Mouse (Mus musculus): ENCODE results near the gene Syne3. TPM values are rescaled to one million over a fixed set of nuclear protein-coding genes. Genes with fewer than 3 reads are reported as not detected.

Gene Syne3
- polyA plus RNA-seq, 1 experiment from 2014 or later, result 2.8 TPM

GRCm38 (mm10) chr12:104953941-104954340 lies 55.7 kb downstream of the Syne3 start:
- Histone ChIP-seq H3K27ac (ENCODE audit: low read length) (no peak overlapping the region), H3K36me3 (ENCODE audit: control insufficient read depth, insufficient read depth) (peaks cover 35% of the 10 kb centered on the region), H3K27me3 (ENCODE audit: control insufficient read depth, insufficient read depth, low read depth, low read length) (no peaks in the 10 kb centered on the region), H3K4me3 (ENCODE audit: low read depth, low read length) (no peak overlapping the region), H3K9me3 (replicated peaks; ENCODE audit: control insufficient read depth, low read length) (no peaks in the 10 kb centered on the region), H3K9ac (ENCODE audit: low read depth, low read length) (no peak overlapping the region), H3K4me2 (ENCODE audit: low read depth, low read length) (no peak overlapping the region), H3K4me1 (ENCODE audit: control insufficient read depth, low read depth, low read length) (no peaks in the 10 kb centered on the region)
- WGBS (ENCODE audit: insufficient replicate concordance), result 35% methylated on average over 4 of the region's 4 CpGs
- no peak for ATAC-seq (ENCODE audit: low read depth)

DNA sequence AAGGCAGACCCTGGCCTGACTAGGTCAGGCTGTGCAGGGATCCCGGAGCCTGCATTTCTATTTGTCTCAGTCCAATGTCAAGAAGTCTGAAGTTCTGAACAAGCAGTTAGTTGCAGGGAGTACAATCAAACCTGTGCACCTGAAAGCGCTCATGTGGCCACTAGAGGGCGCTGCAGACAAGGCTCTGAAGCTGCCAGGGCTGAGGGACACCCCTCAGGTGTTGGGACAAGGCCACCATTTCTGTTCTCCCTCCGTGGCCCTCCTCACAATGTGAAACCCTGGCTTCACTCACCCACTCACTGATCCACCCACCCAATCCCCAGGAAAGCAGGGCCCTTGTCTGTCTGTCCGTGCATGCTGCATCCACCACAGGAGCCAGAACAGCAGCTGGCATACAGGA lies 57.2 kb downstream of the Syne3 start:
- Histone ChIP-seq H3K9ac (ENCODE audit: low read depth, low read length) (no peak overlapping the region), H3K4me1 (ENCODE audit: control insufficient read depth, low read depth, low read length) (no peaks in the 10 kb centered on the region), H3K27me3 (ENCODE audit: control insufficient read depth, insufficient read depth, low read depth, low read length) (no peaks in the 10 kb centered on the region), H3K4me3 (ENCODE audit: low read depth, low read length) (no peak overlapping the region), H3K27ac (ENCODE audit: low read length) (no peak overlapping the region), H3K9me3 (replicated peaks; ENCODE audit: control insufficient read depth, low read length) (no peaks in the 10 kb centered on the region), H3K36me3 (ENCODE audit: control insufficient read depth, insufficient read depth) (peaks cover 32% of the 10 kb centered on the region), H3K4me2 (ENCODE audit: low read depth, low read length) (no peak overlapping the region)
- WGBS (ENCODE audit: insufficient replicate concordance), result 21% methylated on average over 5 of the region's 5 CpGs
- peak; percentile 72; the same call in 1 of the 2 replicates for ATAC-seq (ENCODE audit: low read depth)

GRCm38 (mm10) chr12:104947911-104948310 lies 61.7 kb downstream of the Syne3 start:
- H3K9me3 ChIP-seq (replicated peaks; ENCODE audit: control insufficient read depth, low read length), result no peaks in the 10 kb centered on the region
- WGBS (ENCODE audit: insufficient replicate concordance), result 81% methylated on average over 2 of the region's 2 CpGs
- no peak for ATAC-seq (ENCODE audit: low read depth)
- no peaks in the 10 kb centered on the region for H3K4me1 ChIP-seq (ENCODE audit: control insufficient read depth, low read depth, low read length)
- no peak overlapping the region for H3K4me2 ChIP-seq (ENCODE audit: low read depth, low read length)
- no peak overlapping the region for H3K27ac ChIP-seq (ENCODE audit: low read length)
- H3K36me3 ChIP-seq (ENCODE audit: control insufficient read depth, insufficient read depth), result peaks cover 34% of the 10 kb centered on the region
- no peak overlapping the region for H3K4me3 ChIP-seq (ENCODE audit: low read depth, low read length)
- no peak overlapping the region for H3K9ac ChIP-seq (ENCODE audit: low read depth, low read length)
- H3K27me3 ChIP-seq (ENCODE audit: control insufficient read depth, insufficient read depth, low read depth, low read length), result no peaks in the 10 kb centered on the region

DNA sequence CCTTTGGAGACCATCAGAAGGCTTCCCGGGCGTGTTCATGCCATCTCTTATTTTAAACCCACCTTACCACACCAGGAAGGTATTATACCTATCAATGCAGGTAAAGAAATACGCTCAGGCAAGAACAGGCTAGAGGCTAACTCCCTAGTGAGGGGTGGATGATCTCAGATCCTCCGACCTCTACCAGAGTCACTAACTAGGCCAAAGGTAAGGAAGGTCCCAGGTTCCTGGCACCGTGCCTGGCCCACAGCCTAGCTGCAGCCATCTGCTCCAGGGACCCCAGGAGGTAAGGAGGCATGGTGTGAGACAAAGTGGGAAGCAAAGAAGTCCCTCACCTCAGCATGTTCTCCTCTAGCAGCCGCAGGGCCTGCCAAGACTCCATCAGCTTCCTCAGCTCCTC lies 63.4 kb downstream of the Syne3 start:
- H3K27ac ChIP-seq (ENCODE audit: low read length), result no peak overlapping the region
- no peaks in the 10 kb centered on the region for H3K27me3 ChIP-seq (ENCODE audit: control insufficient read depth, insufficient read depth, low read depth, low read length)
- ATAC-seq (ENCODE audit: low read depth), result no peak

DNA sequence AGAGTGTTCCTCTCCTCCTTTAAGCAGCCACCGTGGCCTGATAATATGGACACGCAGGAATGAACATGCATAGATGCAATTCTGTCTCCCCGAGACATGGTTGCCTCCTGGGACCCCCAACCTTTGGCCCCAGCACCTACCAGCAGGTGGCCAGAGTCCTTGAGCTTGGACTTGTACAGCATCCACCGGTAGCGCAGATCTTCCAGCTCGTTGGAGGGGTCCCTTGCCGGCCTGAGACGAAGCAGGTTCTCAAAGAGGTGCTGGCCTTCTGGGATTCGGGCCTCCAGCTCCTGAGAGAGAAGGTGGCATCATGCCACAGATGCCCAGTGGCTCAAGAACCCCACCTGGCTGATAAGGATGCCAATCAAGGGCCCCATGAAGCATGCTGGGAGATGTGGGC lies 69.1 kb downstream of the Syne3 start:
- H3K4me2 ChIP-seq (ENCODE audit: low read depth, low read length), result no peak overlapping the region
- H3K27me3 ChIP-seq (ENCODE audit: control insufficient read depth, insufficient read depth, low read depth, low read length), result no peaks in the 10 kb centered on the region
- ATAC-seq (ENCODE audit: low read depth), result no peak
- no peak overlapping the region for H3K9ac ChIP-seq (ENCODE audit: low read depth, low read length)
- no peaks in the 10 kb centered on the region for H3K4me1 ChIP-seq (ENCODE audit: control insufficient read depth, low read depth, low read length)
- 81% methylated on average over 9 of the region's 9 CpGs for WGBS (ENCODE audit: insufficient replicate concordance)
- no peak overlapping the region for H3K27ac ChIP-seq (ENCODE audit: low read length)
- H3K9me3 ChIP-seq (replicated peaks; ENCODE audit: control insufficient read depth, low read length), result peaks cover 4% of the 10 kb centered on the region; the same call in 1 of the 2 replicates
- peaks cover 42% of the 10 kb centered on the region for H3K36me3 ChIP-seq (ENCODE audit: control insufficient read depth, insufficient read depth)
- no peak overlapping the region for H3K4me3 ChIP-seq (ENCODE audit: low read depth, low read length)

More for the DNA sequence above, 63.4 kb downstream of the Syne3 start:
- H3K9ac ChIP-seq (ENCODE audit: low read depth, low read length), result no peak overlapping the region
- H3K4me1 ChIP-seq (ENCODE audit: control insufficient read depth, low read depth, low read length), result no peaks in the 10 kb centered on the region
- peaks cover 26% of the 10 kb centered on the region for H3K36me3 ChIP-seq (ENCODE audit: control insufficient read depth, insufficient read depth)
- H3K4me3 ChIP-seq (ENCODE audit: low read depth, low read length), result no peak overlapping the region
- no peak overlapping the region for H3K4me2 ChIP-seq (ENCODE audit: low read depth, low read length)
- no peaks in the 10 kb centered on the region for H3K9me3 ChIP-seq (replicated peaks; ENCODE audit: control insufficient read depth, low read length)
- 86% methylated on average over 6 of the region's 6 CpGs for WGBS (ENCODE audit: insufficient replicate concordance)

- no peaks in the 10 kb centered on the region for H3K4me1 ChIP-seq (ENCODE audit: control insufficient read depth, low read depth, low read length)
- WGBS (ENCODE audit: insufficient replicate concordance), result 30% methylated on average over 4 of the region's 4 CpGs
- no peak overlapping the region for H3K4me2 ChIP-seq (ENCODE audit: low read depth, low read length)
- H3K4me3 ChIP-seq (ENCODE audit: low read depth, low read length), result no peak overlapping the region
- ATAC-seq (ENCODE audit: low read depth), result no peak
- H3K9me3 ChIP-seq (replicated peaks; ENCODE audit: control insufficient read depth, low read length), result peaks cover 4% of the 10 kb centered on the region; the same call in 1 of the 2 replicates
- H3K27ac ChIP-seq (ENCODE audit: low read length), result no peak overlapping the region
- H3K27me3 ChIP-seq (ENCODE audit: control insufficient read depth, insufficient read depth, low read depth, low read length), result no peaks in the 10 kb centered on the region
- H3K9ac ChIP-seq (ENCODE audit: low read depth, low read length), result no peak overlapping the region
- H3K36me3 ChIP-seq (ENCODE audit: control insufficient read depth, insufficient read depth), result peaks cover 42% of the 10 kb centered on the region
Measured at GRCm38 (mm10) chr12:104940027-104940386, 69.6 kb downstream of the Syne3 start.

DNA sequence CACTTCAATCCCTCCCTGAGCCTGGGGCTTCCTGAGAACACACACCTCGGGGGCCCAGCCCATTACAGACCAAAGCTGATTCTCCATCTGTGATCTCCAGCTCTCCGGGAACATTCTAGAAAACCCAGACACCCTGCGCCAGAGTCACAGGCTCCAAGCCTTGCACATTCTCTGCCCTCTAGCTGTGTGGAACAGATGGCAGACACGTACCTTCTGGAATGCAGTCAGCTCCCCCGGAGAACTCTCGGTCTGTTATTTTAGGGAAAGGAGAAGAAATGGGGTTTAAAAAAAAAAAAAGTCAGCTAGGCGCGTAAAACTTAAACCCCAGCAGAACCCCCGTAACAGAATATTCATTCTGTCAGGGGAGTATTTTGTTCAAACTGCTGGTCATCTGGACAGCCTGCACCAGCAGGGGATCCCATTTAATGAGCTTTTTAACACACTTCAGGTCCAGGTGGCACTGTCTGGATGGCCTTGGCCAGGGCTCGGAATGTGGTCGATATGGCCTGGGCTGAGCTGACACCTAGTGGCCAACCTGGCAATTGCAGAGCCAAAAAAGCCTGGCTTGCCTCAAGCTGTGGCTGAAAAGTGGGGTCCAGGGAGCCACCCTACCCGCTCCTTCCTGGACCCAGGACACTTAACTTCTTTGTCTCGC lies 70.1 kb downstream of the Syne3 start:
- Histone ChIP-seq H3K9ac (ENCODE audit: low read depth, low read length) (no peak overlapping the region), H3K27me3 (ENCODE audit: control insufficient read depth, insufficient read depth, low read depth, low read length) (no peaks in the 10 kb centered on the region), H3K27ac (ENCODE audit: low read length) (no peak overlapping the region), H3K4me1 (ENCODE audit: control insufficient read depth, low read depth, low read length) (no peaks in the 10 kb centered on the region), H3K9me3 (replicated peaks; ENCODE audit: control insufficient read depth, low read length) (peaks cover 4% of the 10 kb centered on the region; the same call in 1 of the 2 replicates), H3K4me3 (ENCODE audit: low read depth, low read length) (no peak overlapping the region), H3K4me2 (ENCODE audit: low read depth, low read length) (no peak overlapping the region), H3K36me3 (ENCODE audit: control insufficient read depth, insufficient read depth) (peaks cover 37% of the 10 kb centered on the region)
- WGBS (ENCODE audit: insufficient replicate concordance), result 61% methylated on average over 13 of the region's 13 CpGs
- no peak for ATAC-seq (ENCODE audit: low read depth)

DNA sequence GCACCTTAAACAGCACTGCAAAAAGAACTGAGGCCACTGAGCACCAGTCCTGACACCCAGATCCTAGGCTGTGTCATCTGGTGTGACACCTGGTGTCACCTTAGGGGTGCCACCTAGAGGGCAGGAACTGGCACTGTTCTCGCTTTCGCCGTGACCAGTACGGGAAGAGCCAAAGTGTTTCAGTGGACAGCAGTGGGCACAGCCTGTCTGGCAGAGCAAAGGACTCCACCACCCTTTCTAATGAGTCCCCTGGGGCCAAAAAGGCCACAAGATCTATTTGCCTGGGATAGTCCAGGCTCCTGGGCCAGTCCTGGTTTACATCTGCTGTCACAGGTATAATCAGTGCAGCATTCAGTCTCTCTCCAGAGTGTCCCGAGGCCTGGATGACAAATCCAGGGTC lies 70.7 kb downstream of the Syne3 start:
- Histone ChIP-seq H3K36me3 (ENCODE audit: control insufficient read depth, insufficient read depth) (peaks cover 31% of the 10 kb centered on the region), H3K27me3 (ENCODE audit: control insufficient read depth, insufficient read depth, low read depth, low read length) (no peaks in the 10 kb centered on the region), H3K9me3 (replicated peaks; ENCODE audit: control insufficient read depth, low read length) (peaks cover 4% of the 10 kb centered on the region; the same call in 1 of the 2 replicates), H3K4me3 (ENCODE audit: low read depth, low read length) (no peak overlapping the region), H3K4me1 (ENCODE audit: control insufficient read depth, low read depth, low read length) (no peaks in the 10 kb centered on the region), H3K4me2 (ENCODE audit: low read depth, low read length) (no peak overlapping the region), H3K9ac (ENCODE audit: low read depth, low read length) (no peak overlapping the region), H3K27ac (ENCODE audit: low read length) (no peak overlapping the region)
- no peak for ATAC-seq (ENCODE audit: low read depth)
- WGBS (ENCODE audit: insufficient replicate concordance), result 79% methylated on average over 5 of the region's 5 CpGs

GRCm38 (mm10) chr12:104936223-104936622 lies 73.4 kb downstream of the Syne3 start:
- H3K9me3 ChIP-seq (replicated peaks; ENCODE audit: control insufficient read depth, low read length), result peaks cover 4% of the 10 kb centered on the region; the same call in 1 of the 2 replicates
- no peaks in the 10 kb centered on the region for H3K4me1 ChIP-seq (ENCODE audit: control insufficient read depth, low read depth, low read length)
- no peak for ATAC-seq (ENCODE audit: low read depth)
- no peak overlapping the region for H3K27ac ChIP-seq (ENCODE audit: low read length)
- no peak overlapping the region for H3K4me3 ChIP-seq (ENCODE audit: low read depth, low read length)
- no peak overlapping the region for H3K9ac ChIP-seq (ENCODE audit: low read depth, low read length)
- no peak overlapping the region for H3K4me2 ChIP-seq (ENCODE audit: low read depth, low read length)
- peaks cover 24% of the 10 kb centered on the region for H3K36me3 ChIP-seq (ENCODE audit: control insufficient read depth, insufficient read depth)
- H3K27me3 ChIP-seq (ENCODE audit: control insufficient read depth, insufficient read depth, low read depth, low read length), result no peaks in the 10 kb centered on the region
- 68% methylated on average over 4 of the region's 4 CpGs for WGBS (ENCODE audit: insufficient replicate concordance)
